ENCODE assay signal across 11 mouse cellular contexts in genomic region chr9:60693986-60694385, GRCm38 (mm10). TPM values are rescaled to one million over a fixed set of nuclear protein-coding genes. Genes with fewer than 3 reads are reported as not detected.
A peak's percentile ranks its signal among the peaks of the same experiment; 100 is the strongest.
DNase-seq lines count a peak whose midpoint lies in the region; ATAC-seq and TF ChIP-seq lines count a peak whose summit lies in the region.
"Had no signal": no experiment of that assay in that cellular context is flagged by ENCODE, and none has a peak within 500 bp of the region (broad histone marks: within the 10 kb centered on the region; RNA-seq: fewer than 3 reads in every experiment).

No protein-coding gene starts in this region.

- 64% methylated on average over 2 of the region's 2 CpGs for WGBS in kidney, postnatal 0 days
- 60% methylated on average over 2 of the region's 2 CpGs for WGBS in kidney, embryonic 16.5 days
- 69% methylated on average over 2 of the region's 2 CpGs for WGBS in forebrain, embryonic 12.5 days

- no peaks in the 10 kb centered on the region for H3K4me1 ChIP-seq in kidney, postnatal 0 days (replicated peaks; ENCODE audit: insufficient read depth, low read length)
- no peaks in the 10 kb centered on the region for H3K4me1 ChIP-seq in kidney, embryonic 16.5 days (ENCODE audit: insufficient read depth, low read length)
- H3K4me1 ChIP-seq in testis, adult 2 months (ENCODE audit: control insufficient read depth, insufficient read depth, low read length): no peaks in the 10 kb centered on the region
- no peaks in the 10 kb centered on the region for H3K4me1 ChIP-seq in forebrain, embryonic 12.5 days
- H3K4me1 ChIP-seq: hindbrain, embryonic 15.5 days; limb, embryonic 15.5 days; neural tube, embryonic 13.5 days had no signal

- peak; percentile 46 to 53 for DNase-seq in adrenal gland, adult (ENCODE audit: inconsistent age in 2 of 2, low spot score in 1 of 2)
- DNase-seq in adrenal gland, adult 18-20 months (ENCODE audit: low spot score in 2 of 2): no peak
- no peak for DNase-seq in kidney, postnatal 0 days (ENCODE audit: low spot score)
- no peak for DNase-seq in testis, postnatal 14 days (ENCODE audit: low spot score)
- DNase-seq in thymus, postnatal 4 days: peak; percentile 68

- H3K9ac ChIP-seq in kidney, postnatal 0 days (ENCODE audit: low read depth, low read length): no peak overlapping the region
- H3K9ac ChIP-seq in kidney, embryonic 16.5 days (replicated peaks; ENCODE audit: low read length): no peak overlapping the region
- H3K9ac ChIP-seq in forebrain, embryonic 12.5 days: no peak overlapping the region
- H3K9ac ChIP-seq: hindbrain, embryonic 15.5 days; limb, embryonic 15.5 days; neural tube, embryonic 13.5 days had no signal

- no peak overlapping the region for H3K27ac ChIP-seq in kidney, postnatal 0 days
- H3K27ac ChIP-seq in kidney, embryonic 16.5 days (ENCODE audit: low read length): no peak overlapping the region
- no peak overlapping the region for H3K27ac ChIP-seq in testis, adult 2 months (ENCODE audit: control insufficient read depth, insufficient read depth, low read depth, low read length)
- H3K27ac ChIP-seq in forebrain, embryonic 12.5 days: no peak overlapping the region
- H3K27ac ChIP-seq: hindbrain, embryonic 15.5 days; limb, embryonic 15.5 days; neural tube, embryonic 13.5 days had no signal

- no peaks in the 10 kb centered on the region for H3K9me3 ChIP-seq in kidney, postnatal 0 days (replicated peaks; ENCODE audit: low read length)
- H3K9me3 ChIP-seq in kidney, embryonic 16.5 days (ENCODE audit: low read length): no peaks in the 10 kb centered on the region
- H3K9me3 ChIP-seq in forebrain, embryonic 12.5 days: no peaks in the 10 kb centered on the region
- H3K9me3 ChIP-seq: hindbrain, embryonic 15.5 days; limb, embryonic 15.5 days; neural tube, embryonic 13.5 days had no signal

- H3K36me3 ChIP-seq in kidney, postnatal 0 days (ENCODE audit: insufficient read depth, low read length): no peaks in the 10 kb centered on the region
- no peaks in the 10 kb centered on the region for H3K36me3 ChIP-seq in kidney, embryonic 16.5 days (ENCODE audit: insufficient read depth, low read length)
- no peaks in the 10 kb centered on the region for H3K36me3 ChIP-seq in testis, adult 2 months (ENCODE audit: control insufficient read depth, insufficient read depth, low read length)
- H3K36me3 ChIP-seq in forebrain, embryonic 12.5 days (replicated peaks): no peaks in the 10 kb centered on the region
- H3K36me3 ChIP-seq: hindbrain, embryonic 15.5 days; limb, embryonic 15.5 days; neural tube, embryonic 13.5 days had no signal

- ATAC-seq in kidney, postnatal 0 days (replicated peaks; ENCODE audit: low FRiP score, low read depth): no peak
- ATAC-seq in kidney, embryonic 16.5 days (ENCODE audit: low FRiP score, low TSS enrichment): no peak
- no peak for ATAC-seq in forebrain, embryonic 12.5 days (ENCODE audit: low FRiP score)

- H3K4me2 ChIP-seq in kidney, postnatal 0 days (ENCODE audit: low read length): no peak overlapping the region
- H3K4me2 ChIP-seq in kidney, embryonic 16.5 days (replicated peaks; ENCODE audit: low read depth, low read length): no peak overlapping the region
- H3K4me2 ChIP-seq in forebrain, embryonic 12.5 days: no peak overlapping the region
- H3K4me2 ChIP-seq: hindbrain, embryonic 15.5 days; limb, embryonic 15.5 days; neural tube, embryonic 13.5 days had no signal

- TF ChIP-seq POLR2A in testis, adult 2 months (IDR thresholded peaks at IDR 0.05; ENCODE audit: control insufficient read depth, low read depth, low read length): no peak

- no peak overlapping the region for H3K4me3 ChIP-seq in kidney, postnatal 0 days (replicated peaks; ENCODE audit: low read depth, low read length)
- no peak overlapping the region for H3K4me3 ChIP-seq in kidney, embryonic 16.5 days (ENCODE audit: low read length)
- no peak overlapping the region for H3K4me3 ChIP-seq in testis, adult 2 months (ENCODE audit: control insufficient read depth, low read depth, low read length)
- H3K4me3 ChIP-seq in forebrain, embryonic 12.5 days (replicated peaks): no peak overlapping the region
- H3K4me3 ChIP-seq: hindbrain, embryonic 15.5 days; limb, embryonic 15.5 days; neural tube, embryonic 13.5 days had no signal

- TF ChIP-seq CTCF in kidney, postnatal 0 days (IDR thresholded peaks at IDR 0.05; ENCODE audit: low read depth): peak; percentile 66
- TF ChIP-seq CTCF in testis, adult 2 months (IDR thresholded peaks at IDR 0.05; ENCODE audit: control insufficient read depth, insufficient read depth, insufficient replicate concordance, low read depth, low read length): peak; percentile 72; the same call in 1 of the 2 replicates

- no peaks in the 10 kb centered on the region for H3K27me3 ChIP-seq in kidney, postnatal 0 days (ENCODE audit: insufficient read depth, low read length)
- no peaks in the 10 kb centered on the region for H3K27me3 ChIP-seq in kidney, embryonic 16.5 days (ENCODE audit: insufficient read depth, low read length)
- no peaks in the 10 kb centered on the region for H3K27me3 ChIP-seq in testis, adult 2 months (ENCODE audit: control insufficient read depth, insufficient read depth, low read length)
- peaks cover 8% of the 10 kb centered on the region; the same call in 1 of the 2 replicates for H3K27me3 ChIP-seq in forebrain, embryonic 12.5 days
- H3K27me3 ChIP-seq: limb, embryonic 15.5 days; neural tube, embryonic 13.5 days had no signal

RNA-seq across cellular contexts. Expression of gene Lrrc49, which starts 6.0 kb away (rescaled TPM):
- total RNA-seq in adrenal gland, adult 18-20 months (2021): 10 to 100 TPM; 11.1 to 12.4 TPM
- polyA plus RNA-seq in kidney, postnatal 0 days (2015; fragmentation: Nextera tagmentation; extraction: Ambion mirVana): 12.3 and 13.1 TPM in 2 replicates
- polyA plus RNA-seq in kidney, embryonic 16.5 days (2015; fragmentation: Nextera tagmentation; extraction: Ambion mirVana): 15.8 and 16.7 TPM in 2 replicates
- 22.3 and 22.6 TPM in 2 replicates for polyA plus RNA-seq in testis, adult 2 months (2012; rRNA removed)
- 62.4 and 67.4 TPM in 2 replicates for polyA plus RNA-seq in forebrain, embryonic 12.5 days (2016; fragmentation: Nextera tagmentation; extraction: Ambion mirVana)

RNA-seq across cellular contexts. Expression of gene Larp6, which starts 18.8 kb away (rescaled TPM):
- 1 to 10 TPM; 2.5 to 3.5 TPM for total RNA-seq in adrenal gland, adult 18-20 months (2021)
- polyA plus RNA-seq in kidney, postnatal 0 days (2015; fragmentation: Nextera tagmentation; extraction: Ambion mirVana): 2.1 and 2.4 TPM in 2 replicates
- 1.6 and 1.7 TPM in 2 replicates for polyA plus RNA-seq in kidney, embryonic 16.5 days (2015; fragmentation: Nextera tagmentation; extraction: Ambion mirVana)
- polyA plus RNA-seq in testis, adult 2 months (2012; rRNA removed): 4.8 and 6.1 TPM in 2 replicates
- polyA plus RNA-seq in forebrain, embryonic 12.5 days (2016; fragmentation: Nextera tagmentation; extraction: Ambion mirVana): 2.2 and 3.0 TPM in 2 replicates

Comparison
In these comparisons a context has a peak if more than half of its experiments do, and no peak if none do; other contexts are left out.
1. DNase-seq: peak in adrenal gland, adult (2 of 2) and thymus, postnatal 4 days (single experiment); none in adrenal gland, adult 18-20 months (0 of 2), kidney, postnatal 0 days (single experiment) and testis, postnatal 14 days (single experiment).